21 mouse cellular contexts compared by ENCODE assay signal in genomic region chr12:84689051-84689450, GRCm38 (mm10). TPM values are rescaled to one million over a fixed set of nuclear protein-coding genes. Genes with fewer than 3 reads are reported as not detected.
"Had no signal": no experiment of that assay in that cellular context is flagged by ENCODE, and none has a peak within 500 bp of the region (broad histone marks: within the 10 kb centered on the region; RNA-seq: fewer than 3 reads in every experiment).

No protein-coding gene starts in this region.

- H3K4me1 ChIP-seq: liver, embryonic 13.5 days; midbrain, embryonic 15.5 days; stomach, embryonic 15.5 days had no signal

- H3K27me3 ChIP-seq: midbrain, embryonic 15.5 days; neural tube, embryonic 12.5 days; neural tube, embryonic 15.5 days; stomach, embryonic 15.5 days had no signal

- H3K9me3 ChIP-seq: liver, embryonic 13.5 days; midbrain, embryonic 15.5 days; neural tube, embryonic 12.5 days; neural tube, embryonic 15.5 days; stomach, embryonic 15.5 days had no signal

- H3K27ac ChIP-seq: left cerebral cortex, adult 2 months; liver, embryonic 13.5 days; midbrain, embryonic 15.5 days; neural tube, embryonic 12.5 days; neural tube, embryonic 15.5 days; stomach, embryonic 15.5 days had no signal

- H3K4me3 ChIP-seq: left cerebral cortex, adult 2 months; liver, embryonic 13.5 days; midbrain, embryonic 15.5 days; neural tube, embryonic 12.5 days; neural tube, embryonic 15.5 days; stomach, embryonic 15.5 days had no signal

- ATAC-seq: midbrain, embryonic 15.5 days had no signal

- H3K36me3 ChIP-seq: liver, embryonic 13.5 days; midbrain, embryonic 15.5 days; neural tube, embryonic 12.5 days; neural tube, embryonic 15.5 days; stomach, embryonic 15.5 days had no signal

- H3K4me2 ChIP-seq: liver, embryonic 13.5 days; midbrain, embryonic 11.5 days; midbrain, embryonic 15.5 days; neural tube, embryonic 12.5 days; neural tube, embryonic 15.5 days; stomach, embryonic 15.5 days had no signal

- DNase-seq: kidney, postnatal 10 days; kidney, postnatal 36 days; layer of hippocampus, postnatal 36 days; liver, embryonic 13.5 days; lung, adult 2 months; lung, postnatal 14 days; lung, postnatal 4 days; right cerebral cortex, adult 18-20 months; right cerebral cortex, postnatal 25 days; spleen, adult 18-20 months; thymus, postnatal 25 days had no signal

- H3K9ac ChIP-seq: liver, embryonic 13.5 days; midbrain, embryonic 15.5 days; neural tube, embryonic 12.5 days; neural tube, embryonic 15.5 days; stomach, embryonic 15.5 days had no signal

RNA-seq across cellular contexts. Expression of gene Syndig1l, which starts 9.6 kb away (rescaled TPM):
- polyA plus RNA-seq: limb, embryonic 11.5 days; liver, adult 2 months; lung, adult 2 months; lung, embryonic 16.5 days had no signal

RNA-seq across cellular contexts. Expression of gene Vrtn, which starts 48.2 kb away (rescaled TPM):
- polyA plus RNA-seq: limb, embryonic 11.5 days; liver, adult 2 months; liver, embryonic 13.5 days; liver, embryonic 16.5 days; lung, adult 2 months; lung, embryonic 16.5 days; neural tube, embryonic 12.5 days; neural tube, embryonic 15.5 days; stomach, embryonic 15.5 days had no signal
